Mouse (Mus musculus): ENCODE measurements around the gene Hist1h2be.
"Not testable (repeated sequence)": the region's sequence is repeated elsewhere in the genome, so short reads cannot be mapped to it uniquely, and the experiment has no call there.

Hist1h2be gene

GRCm38 (mm10) chr13:23591886-23592285, 29.0 kb downstream of the Hist1h2be start:
- DNase-seq, result not testable (repeated sequence)

GRCm38 (mm10) chr13:23591206-23591605, 29.7 kb downstream of the Hist1h2be start:
- DNase-seq, result no peak

- no peak for DNase-seq
These were observed 34.0 kb downstream of the Hist1h2be start for GRCm38 (mm10) chr13:23586940-23587225.

- no peak for DNase-seq
These were observed 34.6 kb downstream of the Hist1h2be start for GRCm38 (mm10) chr13:23586099-23586939.

GRCm38 (mm10) chr13:23585442-23586098, 35.4 kb downstream of the Hist1h2be start:
- peak; percentile 80 for DNase-seq

- DNase-seq, result peak; percentile 84
These were observed 35.9 kb downstream of the Hist1h2be start for GRCm38 (mm10) chr13:23585029-23585441.

- no peak for DNase-seq
These were observed 36.6 kb downstream of the Hist1h2be start for GRCm38 (mm10) chr13:23584331-23584730.

- no peak for DNase-seq
These were observed 37.4 kb downstream of the Hist1h2be start for GRCm38 (mm10) chr13:23583387-23584068.

- no peak for DNase-seq
These were observed 38.5 kb downstream of the Hist1h2be start for GRCm38 (mm10) chr13:23582219-23583056.

GRCm38 (mm10) chr13:23581408-23582218, 39.3 kb downstream of the Hist1h2be start, which contains the start of gene Hist1h4d:
Gene Hist1h4d, plus strand, starts transcription at chr13:23581598.
- DNase-seq, result peak; percentile 99

GRCm38 (mm10) chr13:23577835-23578234, 43.1 kb downstream of the Hist1h2be start:
- DNase-seq, result no peak

GRCm38 (mm10) chr13:23576906-23577639, 43.9 kb downstream of the Hist1h2be start:
- no peak for DNase-seq

- DNase-seq, result no peak
These were observed 44.5 kb downstream of the Hist1h2be start for GRCm38 (mm10) chr13:23576351-23576881.

GRCm38 (mm10) chr13:23575864-23576313, 45.0 kb downstream of the Hist1h2be start:
- DNase-seq, result not testable (repeated sequence)

- peak; percentile 63 for DNase-seq
These were observed 45.6 kb downstream of the Hist1h2be start, which contains the start of gene Hist1h3d for GRCm38 (mm10) chr13:23575271-23575851. Gene Hist1h3d, plus strand, starts transcription at chr13:23575763.

- not testable (repeated sequence) for DNase-seq
These were observed 46.3 kb downstream of the Hist1h2be start for GRCm38 (mm10) chr13:23574546-23575170.

- peak; percentile 95 for DNase-seq
These were observed 46.9 kb downstream of the Hist1h2be start, which contains the start of the genes Hist1h2bf and Hist1h2ad for GRCm38 (mm10) chr13:23573898-23574524. Gene Hist1h2bf, minus strand, starts transcription at chr13:23574196. Gene Hist1h2ad, plus strand, starts transcription at chr13:23574381.

- DNase-seq, result not testable (repeated sequence)
These were observed 47.7 kb downstream of the Hist1h2be start for GRCm38 (mm10) chr13:23573034-23573897.
